ENCODE assay signal across 8 mouse cellular contexts in the genomic region with DNA sequence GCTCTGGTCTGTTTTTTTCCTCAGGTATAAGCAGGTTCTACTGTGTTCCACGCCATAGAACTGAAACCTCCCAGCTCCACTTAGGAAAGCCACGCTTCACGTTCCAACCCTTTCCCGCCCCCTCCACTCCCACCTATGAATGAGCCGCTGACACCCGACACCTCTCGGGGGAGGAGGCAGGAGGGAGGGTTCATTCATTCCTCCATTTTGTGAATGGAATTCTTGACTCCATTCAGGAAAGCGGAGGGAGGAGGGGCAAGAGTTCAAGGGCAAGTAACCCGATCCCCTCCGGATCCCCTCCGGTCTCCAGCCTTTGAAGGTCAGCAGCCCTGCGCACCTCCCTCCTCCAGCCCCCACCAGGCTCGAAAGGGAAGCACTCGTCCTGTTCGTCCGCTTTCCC. TPM values are rescaled to one million over a fixed set of nuclear protein-coding genes. Genes with fewer than 3 reads are reported as not detected.
DNase-seq lines count a peak whose midpoint lies in the region; ATAC-seq and TF ChIP-seq lines count a peak whose summit lies in the region.

No protein-coding gene starts in this region.

- TF ChIP-seq CTCF in brain, embryonic 14.5 days (IDR thresholded peaks at IDR 0.05; ENCODE audit: borderline replicate concordance, extremely low read depth, insufficient read depth, insufficient read length): no peak
- TF ChIP-seq CTCF in kidney, adult 2 months (conservative IDR thresholded peaks at IDR 0.05; ENCODE audit: insufficient read depth, insufficient read length, low read depth, low read length): no peak
- no peak for TF ChIP-seq CTCF in lung, embryonic 14.5 days (IDR thresholded peaks at IDR 0.05; ENCODE audit: low read depth)

- H3K4me1 ChIP-seq in ES-E14 (ENCODE audit: control insufficient read depth in 2 of 2, insufficient read depth in 2 of 2, low read length in 2 of 2, poor library complexity in 1 of 2): peaks cover 20 to 54% of the 10 kb centered on the region in 2 experiments
- H3K4me1 ChIP-seq in kidney, adult 2 months (ENCODE audit: control insufficient read depth, insufficient read depth, low read length): no peaks in the 10 kb centered on the region
- peaks cover 5% of the 10 kb centered on the region; the same call in 1 of the 2 replicates for H3K4me1 ChIP-seq in lung, embryonic 14.5 days (ENCODE audit: insufficient read depth)

- peak overlapping the region; percentile 3 to 23; a peak in 2 of 4 replicates for H3K4me3 ChIP-seq in ES-E14 (ENCODE audit: insufficient read depth in 1 of 2, low read depth in 1 of 2, low read length in 2 of 2, poor library complexity in 1 of 2, severe bottlenecking in 1 of 2)
- peak overlapping the region; percentile 29 for H3K4me3 ChIP-seq in kidney, adult 2 months (ENCODE audit: insufficient read depth, low read depth, low read length)
- peak overlapping the region; percentile 23 for H3K4me3 ChIP-seq in lung, embryonic 14.5 days (ENCODE audit: low read depth, low read length)

- H3K9me3 ChIP-seq in ES-E14 (ENCODE audit: control insufficient read depth, insufficient read depth, low read depth, low read length): no peaks in the 10 kb centered on the region
- no peaks in the 10 kb centered on the region for H3K9me3 ChIP-seq in lung, embryonic 14.5 days (ENCODE audit: low read depth, low read length)

- no peak for TF ChIP-seq POLR2A in brain, embryonic 14.5 days (IDR thresholded peaks at IDR 0.05; ENCODE audit: borderline replicate concordance, extremely low read depth, insufficient read depth, insufficient read length, poor library complexity, severe bottlenecking)
- TF ChIP-seq POLR2A in kidney, adult 2 months (IDR thresholded peaks at IDR 0.05; ENCODE audit: low read depth, low read length): no peak

- H3K27me3 ChIP-seq in kidney, adult 2 months (replicated peaks; ENCODE audit: control insufficient read depth, insufficient read depth, low read length): no peaks in the 10 kb centered on the region
- no peaks in the 10 kb centered on the region for H3K27me3 ChIP-seq in lung, embryonic 14.5 days (ENCODE audit: insufficient read depth, low read length)

- peak overlapping the region; percentile 60; the same call in 1 of the 2 replicates for H3K9ac ChIP-seq in ES-E14 (ENCODE audit: insufficient read depth, low read depth, low read length, poor library complexity, severe bottlenecking)
- peak overlapping the region; percentile 13; the same call in 1 of the 2 replicates for H3K9ac ChIP-seq in lung, embryonic 14.5 days

- H3K36me3 ChIP-seq in ES-E14 (ENCODE audit: control insufficient read depth, insufficient read depth, low read length, poor library complexity, severe bottlenecking): peaks cover 33% of the 10 kb centered on the region
- H3K36me3 ChIP-seq in kidney, adult 2 months (ENCODE audit: control insufficient read depth, insufficient read depth, low read length): no peaks in the 10 kb centered on the region; the same call in 1 of the 2 replicates
- H3K36me3 ChIP-seq in lung, embryonic 14.5 days (ENCODE audit: insufficient read depth): peaks cover 18% of the 10 kb centered on the region

- in situ Hi-C loops in ES-E14 (cut with MboI; ENCODE audit: low sequenced_read_pairs in 2 of 2, unreplicated experiment in 2 of 2): no loop called here

- peak; percentile 95 for DNase-seq in ES-E14 (ENCODE audit: low read depth, low spot score)
- DNase-seq in brain, embryonic 14.5 days (ENCODE audit: low read depth): peak; percentile 88
- DNase-seq in heart, adult 18-20 months: peak; percentile 64 to 71
- DNase-seq in kidney, adult 2 months: peak; percentile 65
- peak; percentile 90 for DNase-seq in lung, embryonic 14.5 days
- DNase-seq in retina, postnatal 1 day: peak; percentile 90
- no peak for DNase-seq in T-cell, adult 2 months (ENCODE audit: low spot score)
- no peak for DNase-seq in spleen, adult 12 weeks (ENCODE audit: low spot score)

- peak; percentile 87 for ATAC-seq in lung, embryonic 14.5 days (ENCODE audit: insufficient read depth)

- H3K27ac ChIP-seq in ES-E14 (ENCODE audit: insufficient read depth, low read depth, low read length, poor library complexity, severe bottlenecking): peak overlapping the region; percentile 89; the same call in 1 of the 2 replicates
- H3K27ac ChIP-seq in kidney, adult 2 months (ENCODE audit: insufficient read depth, low read depth, low read length): no peak overlapping the region
- H3K27ac ChIP-seq in lung, embryonic 14.5 days (ENCODE audit: low read depth): no peak overlapping the region; the same call in 1 of the 2 replicates

- WGBS in kidney, adult 2 months: 2% methylated on average over 16 of the region's 16 CpGs
- WGBS in lung, embryonic 14.5 days: under 1% methylated on average over 16 of the region's 16 CpGs

- peak overlapping the region; percentile 63 for H3K4me2 ChIP-seq in lung, embryonic 14.5 days

TF ChIP-seq in ES-E14, 5 proteins besides CTCF, POLR2A, EP300 and RAD21:
- TF ChIP-seq HCFC1 (IDR thresholded peaks at IDR 0.05; ENCODE audit: borderline replicate concordance, insufficient read depth, low read length) (0 out of 2 replicates have a peak, but pooled peaks have one; percentile 49), CHD2 (IDR thresholded peaks at IDR 0.05; ENCODE audit: low read depth, low read length) (peak; percentile 41; the same call in 1 of the 2 replicates), ZC3H11A (IDR thresholded peaks at IDR 0.05; ENCODE audit: borderline replicate concordance, low read depth, low read length) (peak; percentile 88), ZNF384 (IDR thresholded peaks at IDR 0.05; ENCODE audit: low read depth, low read length) (no peak)

RNA-seq across cellular contexts. Expression of gene Etv4, which starts 12.7 kb away (rescaled TPM):
- total RNA-seq in ES-E14 (2012; rRNA removed): 78.8 and 84.0 TPM in 2 replicates
- polyA plus RNA-seq in brain, embryonic 14.5 days (2012; rRNA removed): 7.3 and 10.4 TPM in 2 replicates
- under 1 TPM; 0.21 to 0.32 TPM for total RNA-seq in heart, adult 18-20 months (2021)
- 1.1 and 1.3 TPM in 2 replicates for polyA plus RNA-seq in kidney, adult 2 months (2012; rRNA removed)
- 14.6 and 14.8 TPM in 2 replicates for polyA plus RNA-seq in lung, embryonic 14.5 days (2014; fragmentation: Nextera tagmentation; extraction: Ambion mirVana)

RNA-seq across cellular contexts. Expression of gene Dhx8, which starts 39.7 kb away (rescaled TPM):
- total RNA-seq in ES-E14 (2012; rRNA removed): 43.6 and 51.7 TPM in 2 replicates
- polyA plus RNA-seq in brain, embryonic 14.5 days (2012; rRNA removed): 25.2 and 33.5 TPM in 2 replicates
- total RNA-seq in heart, adult 18-20 months (2021): 10 to 100 TPM; 16.4 to 17.2 TPM
- 9.8 and 10.6 TPM in 2 replicates for polyA plus RNA-seq in kidney, adult 2 months (2012; rRNA removed)
- 31.5 and 34.3 TPM in 2 replicates for polyA plus RNA-seq in lung, embryonic 14.5 days (2014; fragmentation: Nextera tagmentation; extraction: Ambion mirVana)

Comparison
In these comparisons a context has a peak if more than half of its experiments do, and no peak if none do; other contexts are left out.
1. DNase-seq: peak in ES-E14 (single experiment), brain, embryonic 14.5 days (single experiment), heart, adult 18-20 months (2 of 2), kidney, adult 2 months (single experiment), lung, embryonic 14.5 days (single experiment) and retina, postnatal 1 day (single experiment); none in T-cell, adult 2 months (single experiment) and spleen, adult 12 weeks (single experiment).
2. Peak in every context shown above with its lines, with median percentiles within 50 percentile points of each other: H3K4me3 ChIP-seq.